Mouse (Mus musculus): Measurements from ENCODE around the gene Capn7. TPM values are rescaled to one million over a fixed set of nuclear protein-coding genes. Genes with fewer than 3 reads are reported as not detected.

Capn7 gene
- polyA plus RNA-seq, 1 experiment from 2014 or later: 50.4 TPM

DNA sequence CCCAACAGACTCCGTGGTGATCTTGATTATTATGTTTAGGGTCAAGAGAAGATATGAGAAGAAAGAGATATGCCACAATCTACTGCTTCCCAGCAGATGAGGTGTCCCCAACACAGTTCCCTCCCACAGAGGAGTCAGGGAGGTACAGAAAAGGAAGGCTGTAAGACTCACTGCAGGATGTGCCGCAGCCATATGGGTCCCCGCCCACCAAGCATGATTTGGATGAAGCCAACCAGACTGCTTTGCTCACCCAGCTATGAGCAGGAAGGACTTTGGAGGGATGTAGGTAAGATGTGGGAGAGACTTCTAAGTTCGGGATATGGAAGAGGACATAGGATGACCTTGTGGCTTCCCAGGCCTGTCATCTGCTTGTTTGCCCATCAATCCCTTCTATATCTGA is 74.3 kb downstream of the Capn7 start:
- DNase-seq (ENCODE audit: low read depth, low spot score) (no peak), ATAC-seq (no peak)
- ChIA-PET POLR2A (no interaction called here), CTCF (no interaction called here)
- H3K27me3 ChIP-seq: no peaks in the 10 kb centered on the region
- no peak for TF ChIP-seq CTCF (IDR thresholded peaks at IDR 0.05)
- in situ Hi-C loops (cut with MboI; ENCODE audit: low pct_unique_long_range_greater_than_20kb): no loop called here

DNA sequence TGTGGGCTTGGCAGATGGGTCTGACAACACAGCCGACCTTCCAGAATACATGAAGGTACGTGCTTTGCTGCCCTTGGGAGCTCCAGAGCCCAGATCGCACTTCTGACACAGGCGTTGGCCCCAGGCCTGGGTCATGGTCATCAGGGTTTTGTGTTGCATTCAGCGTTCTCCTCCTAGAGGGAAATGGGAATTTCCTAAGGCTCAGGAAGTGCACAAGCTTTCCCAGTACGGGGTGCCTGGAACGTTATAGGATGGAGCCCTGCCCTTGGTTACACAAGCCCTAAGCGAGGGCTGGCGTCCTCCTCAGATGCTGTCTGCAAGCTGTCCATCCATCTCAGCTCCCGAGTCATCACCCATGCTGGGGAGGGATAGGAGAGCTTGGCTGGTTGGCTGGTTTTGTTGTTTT is 76.2 kb downstream of the Capn7 start:
- in situ Hi-C loops (cut with MboI; ENCODE audit: low pct_unique_long_range_greater_than_20kb): no loop called here

DNA sequence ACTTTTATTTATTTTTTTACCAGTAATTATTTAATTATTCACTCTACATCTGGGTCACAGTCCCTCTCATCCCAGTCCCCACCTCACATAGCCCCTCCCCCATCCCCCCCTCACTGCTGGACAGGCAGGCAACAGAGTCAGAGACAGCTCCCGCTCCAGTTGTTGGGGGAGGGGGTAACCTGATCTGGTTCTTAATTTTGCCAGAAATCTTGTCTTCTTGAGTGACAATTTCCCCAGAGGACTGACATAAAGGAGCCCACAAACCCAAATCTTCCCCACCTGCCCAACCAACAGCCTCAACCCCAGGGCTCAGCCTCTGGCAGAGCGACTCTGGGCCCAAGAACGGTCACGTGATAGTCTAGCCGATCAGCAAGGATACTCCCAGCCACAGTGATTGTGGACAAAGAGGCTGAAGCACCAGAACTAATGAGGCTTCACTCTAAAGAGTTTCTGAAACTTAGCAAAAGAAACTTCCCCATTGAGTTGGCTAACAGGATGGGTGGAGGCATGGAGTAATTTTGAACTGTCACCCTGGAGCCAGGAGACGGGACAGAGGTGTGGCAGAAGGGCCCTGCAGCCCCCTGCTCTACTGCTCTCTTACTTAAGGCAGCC is 77.1 kb downstream of the Capn7 start:
- DNase-seq (ENCODE audit: low read depth, low spot score) (no peak), ATAC-seq (no peak)
- TF ChIP-seq CTCF (IDR thresholded peaks at IDR 0.05): no peak
- ChIA-PET POLR2A (no interaction called here), CTCF (interaction anchor here (1.1 kb wide), 1 partner anchor 10 kb away, joined by 3 read pairs; no protein-coding TSS in a partner anchor)
- H3K27me3 ChIP-seq: no peaks in the 10 kb centered on the region
- in situ Hi-C loops (cut with MboI; ENCODE audit: low pct_unique_long_range_greater_than_20kb): no loop called here

More for the DNA sequence above, 76.2 kb downstream of the Capn7 start:
- no peak for TF ChIP-seq CTCF (IDR thresholded peaks at IDR 0.05)
- H3K27me3 ChIP-seq: no peaks in the 10 kb centered on the region
- ChIA-PET CTCF (interaction anchor here (1.1 kb wide), 1 partner anchor 9 kb away, joined by 3 read pairs; no protein-coding TSS in a partner anchor), POLR2A (no interaction called here)
- ATAC-seq: no peak
- DNase-seq (ENCODE audit: low read depth, low spot score): no peak

DNA sequence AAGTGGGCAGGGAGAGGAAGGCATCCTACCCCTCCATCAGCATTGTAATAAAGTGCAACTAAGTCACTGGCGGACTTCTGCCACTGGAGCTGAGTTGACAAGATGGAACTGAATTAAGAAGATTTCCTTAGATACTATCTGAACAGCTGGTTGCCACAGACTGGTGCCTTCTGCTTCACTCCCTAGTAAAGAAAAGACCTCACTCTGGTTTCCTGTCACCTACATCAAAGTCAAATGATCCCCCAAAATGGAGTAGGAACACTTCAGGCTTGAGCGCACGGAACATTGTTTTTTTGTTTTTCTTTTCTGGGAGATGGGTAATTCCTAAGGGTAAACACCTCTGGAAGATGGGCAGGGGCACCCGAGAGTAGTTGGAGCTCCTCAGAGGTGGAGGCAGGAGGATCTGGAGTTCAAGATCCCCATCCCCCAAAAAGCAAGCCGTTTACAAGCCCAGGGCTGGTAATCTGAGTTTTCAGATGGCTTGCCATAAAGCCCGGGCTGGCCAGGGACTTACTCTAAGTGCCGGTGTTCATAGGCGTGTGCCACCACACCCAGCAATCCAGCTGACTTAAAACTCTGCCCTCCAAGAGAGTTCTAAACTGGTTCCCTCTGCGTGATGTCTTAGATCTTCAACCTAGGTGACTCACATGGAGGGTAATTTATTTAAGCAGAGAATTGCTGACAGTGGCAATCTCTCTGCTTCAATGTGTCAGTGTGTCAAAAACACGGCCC is 78.0 kb downstream of the Capn7 start:
- in situ Hi-C loops (cut with MboI; ENCODE audit: low pct_unique_long_range_greater_than_20kb): no loop called here
- DNase-seq (ENCODE audit: low read depth, low spot score) (no peak), ATAC-seq (no peak)
- POLR2A ChIA-PET: no interaction called here
- CTCF ChIA-PET: no interaction called here
- TF ChIP-seq CTCF (IDR thresholded peaks at IDR 0.05): no peak
- H3K27me3 ChIP-seq: no peaks in the 10 kb centered on the region

DNA sequence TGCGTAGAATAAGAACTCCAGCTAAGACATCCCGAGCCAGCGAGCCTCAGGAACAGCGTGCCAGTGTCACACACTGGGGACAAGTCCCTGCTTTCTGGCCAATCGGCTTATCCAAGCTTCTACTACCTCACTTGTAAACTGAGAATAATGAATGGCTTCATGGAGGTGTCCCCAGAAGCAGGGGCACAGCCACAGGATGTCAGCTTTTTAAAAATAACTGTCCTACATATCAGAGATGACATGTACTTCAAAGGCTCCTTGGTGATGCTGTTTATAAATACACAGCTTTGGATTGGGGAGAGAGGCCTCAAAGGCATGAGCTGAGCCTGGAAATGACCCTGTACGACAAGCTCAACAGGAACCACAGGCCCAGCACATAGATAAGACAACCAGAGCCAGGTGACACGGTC is 78.5 kb downstream of the Capn7 start:
- in situ Hi-C loops (cut with MboI; ENCODE audit: low pct_unique_long_range_greater_than_20kb): no loop called here
- no peaks in the 10 kb centered on the region for H3K27me3 ChIP-seq
- DNase-seq (ENCODE audit: low read depth, low spot score) (no peak), ATAC-seq (no peak)
- no peak for TF ChIP-seq CTCF (IDR thresholded peaks at IDR 0.05)
- ChIA-PET CTCF (no interaction called here), POLR2A (no interaction called here)

DNA sequence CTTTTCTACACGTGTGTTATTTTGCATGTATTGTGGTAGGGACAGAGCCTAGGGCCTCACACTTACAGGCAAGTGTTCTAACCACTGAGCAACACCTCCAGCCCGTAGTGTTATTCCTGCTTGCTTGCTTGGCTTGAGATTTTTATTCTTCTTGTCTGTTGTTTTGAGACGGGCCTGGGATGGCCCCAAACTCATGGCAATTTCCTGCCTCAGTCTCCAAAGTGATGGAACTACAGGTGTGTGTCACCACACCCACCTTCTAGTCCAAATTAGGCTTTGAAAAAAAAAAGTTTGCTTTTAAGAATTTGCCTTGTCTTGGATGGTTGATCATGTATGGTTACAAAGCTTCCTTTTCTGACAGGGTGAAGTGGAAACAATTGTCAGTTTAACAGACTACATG is 80.0 kb downstream of the Capn7 start:
- ATAC-seq (no peak), DNase-seq (ENCODE audit: low read depth, low spot score) (no peak)
- POLR2A ChIA-PET: no interaction called here
- TF ChIP-seq CTCF (IDR thresholded peaks at IDR 0.05): no peak
- CTCF ChIA-PET: interaction anchor here (1.1 kb wide), 1 partner anchor 31 kb away, joined by 3 read pairs; no protein-coding TSS in a partner anchor
- no peaks in the 10 kb centered on the region for H3K27me3 ChIP-seq
- in situ Hi-C loops (cut with MboI; ENCODE audit: low pct_unique_long_range_greater_than_20kb): no loop called here

DNA sequence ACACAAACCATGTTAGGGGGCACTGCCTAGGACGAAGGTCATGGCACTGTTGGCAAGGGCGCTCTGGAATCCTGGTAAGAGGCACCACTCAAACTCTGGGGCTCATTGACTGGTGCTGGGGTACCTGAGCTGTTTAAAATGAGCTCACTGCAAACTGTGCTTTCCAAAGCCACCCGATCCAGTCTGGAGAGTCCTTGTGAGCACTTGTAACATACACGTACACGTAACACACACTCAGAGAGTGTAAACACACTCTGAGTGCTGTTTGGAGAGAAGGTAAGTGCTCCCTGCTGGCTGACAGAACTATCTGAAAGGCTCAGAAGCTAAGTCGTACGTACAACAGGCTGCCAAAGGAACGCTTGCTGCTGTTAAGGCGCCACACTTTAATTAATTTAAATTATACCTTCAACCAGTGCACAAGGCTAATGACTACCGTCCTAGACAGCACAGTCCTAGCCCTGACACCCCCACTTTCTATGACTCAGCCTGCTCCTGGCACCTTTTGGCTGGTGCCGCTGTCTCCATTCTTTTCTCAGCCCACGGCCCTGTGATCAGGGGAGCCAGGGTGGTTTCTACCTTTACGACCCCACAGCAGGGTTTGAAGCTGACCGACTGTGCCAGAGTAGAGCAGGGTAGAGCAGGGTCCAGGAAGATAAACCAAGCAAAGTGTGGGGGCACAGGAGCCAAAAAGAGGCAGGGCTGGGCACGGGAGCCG is 80.6 kb downstream of the Capn7 start:
- in situ Hi-C loops (cut with MboI; ENCODE audit: low pct_unique_long_range_greater_than_20kb): no loop called here
- POLR2A ChIA-PET: no interaction called here
- no peak for ATAC-seq
- no peaks in the 10 kb centered on the region for H3K27me3 ChIP-seq
- CTCF ChIA-PET: interaction anchor here (1.1 kb wide), 1 partner anchor 31 kb away, joined by 3 read pairs; no protein-coding TSS in a partner anchor
- DNase-seq (ENCODE audit: low read depth, low spot score): no peak
- no peak for TF ChIP-seq CTCF (IDR thresholded peaks at IDR 0.05)

DNA sequence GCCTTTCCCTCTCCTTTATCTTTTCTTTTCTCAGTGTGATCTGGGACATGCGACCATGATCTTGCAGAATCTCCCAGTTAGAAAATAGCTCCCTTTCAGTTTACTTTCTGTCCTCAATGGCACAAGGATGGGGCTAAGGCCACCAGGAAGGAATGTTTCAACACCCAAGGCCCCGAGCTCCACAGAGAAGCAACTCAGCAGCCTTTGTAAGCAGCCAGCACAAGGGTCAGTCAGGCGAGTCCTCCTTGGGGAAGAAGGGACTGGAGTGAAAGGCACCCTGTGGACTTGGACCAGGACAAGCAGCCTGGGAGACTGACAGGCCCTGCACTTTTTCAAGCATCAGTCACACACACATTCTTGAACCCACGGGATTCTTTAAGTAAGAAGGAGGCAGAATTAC is 82.8 kb downstream of the Capn7 start:
- DNase-seq (ENCODE audit: low read depth, low spot score) (no peak), ATAC-seq (no peak)
- no peak for TF ChIP-seq CTCF (IDR thresholded peaks at IDR 0.05)
- ChIA-PET POLR2A (no interaction called here), CTCF (interaction anchor here (1.2 to 1.3 kb wide), 2 partner anchors 13 to 33 kb away, joined by 4 to 5 read pairs; no protein-coding TSS in a partner anchor)
- in situ Hi-C loops (cut with MboI; ENCODE audit: low pct_unique_long_range_greater_than_20kb): no loop called here
- no peaks in the 10 kb centered on the region for H3K27me3 ChIP-seq

DNA sequence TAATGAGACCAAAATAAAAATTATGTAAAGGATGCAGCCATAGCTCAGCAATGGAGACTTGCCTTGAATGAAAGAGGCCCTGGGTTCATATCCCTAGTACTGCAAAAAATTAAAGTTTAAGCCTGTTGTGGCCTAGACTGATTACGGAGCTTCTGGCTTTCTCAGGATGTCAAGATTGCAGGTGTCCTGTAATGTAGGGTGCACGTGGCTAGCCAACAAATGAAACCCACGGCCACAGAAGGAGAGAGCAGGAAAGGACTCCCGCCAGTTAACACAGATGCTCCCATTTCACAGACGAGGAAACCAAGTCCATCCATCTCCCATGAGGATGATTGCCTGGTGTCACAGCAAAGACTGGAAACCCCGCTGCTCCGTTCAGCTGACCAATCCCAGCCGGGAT is 83.7 kb downstream of the Capn7 start:
- TF ChIP-seq CTCF (IDR thresholded peaks at IDR 0.05): no peak
- in situ Hi-C loops (cut with MboI; ENCODE audit: low pct_unique_long_range_greater_than_20kb): no loop called here
- H3K27me3 ChIP-seq: no peaks in the 10 kb centered on the region
- ChIA-PET POLR2A (no interaction called here), CTCF (interaction anchor here (1.2 kb wide), 1 partner anchor 34 kb away, joined by 4 read pairs; no protein-coding TSS in a partner anchor)
- no peak for ATAC-seq
- no peak for DNase-seq (ENCODE audit: low read depth, low spot score)

DNA sequence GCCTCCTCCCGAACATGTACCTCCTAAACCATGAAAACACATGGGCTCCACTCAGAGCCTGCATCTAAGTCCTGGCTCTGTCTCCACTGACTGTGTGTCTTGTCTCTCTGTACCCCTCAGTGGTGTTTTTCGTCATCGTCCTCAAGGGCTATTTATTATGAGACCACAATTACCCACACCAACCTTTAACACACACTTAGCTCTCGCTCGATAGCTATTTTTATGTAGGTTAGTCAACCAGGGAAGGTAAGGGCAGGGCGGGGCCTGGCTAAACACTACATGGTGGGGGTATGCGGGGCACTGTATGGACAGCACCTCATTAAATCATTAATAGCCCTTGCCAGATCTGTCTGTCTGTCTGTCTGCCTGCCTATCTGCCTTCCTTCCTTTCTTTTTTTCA is 84.1 kb downstream of the Capn7 start:
- ChIA-PET CTCF (no interaction called here), POLR2A (no interaction called here)
- no peak for DNase-seq (ENCODE audit: low read depth, low spot score)
- in situ Hi-C loops (cut with MboI; ENCODE audit: low pct_unique_long_range_greater_than_20kb): no loop called here
- no peak for ATAC-seq
- no peaks in the 10 kb centered on the region for H3K27me3 ChIP-seq
- no peak for TF ChIP-seq CTCF (IDR thresholded peaks at IDR 0.05)

DNA sequence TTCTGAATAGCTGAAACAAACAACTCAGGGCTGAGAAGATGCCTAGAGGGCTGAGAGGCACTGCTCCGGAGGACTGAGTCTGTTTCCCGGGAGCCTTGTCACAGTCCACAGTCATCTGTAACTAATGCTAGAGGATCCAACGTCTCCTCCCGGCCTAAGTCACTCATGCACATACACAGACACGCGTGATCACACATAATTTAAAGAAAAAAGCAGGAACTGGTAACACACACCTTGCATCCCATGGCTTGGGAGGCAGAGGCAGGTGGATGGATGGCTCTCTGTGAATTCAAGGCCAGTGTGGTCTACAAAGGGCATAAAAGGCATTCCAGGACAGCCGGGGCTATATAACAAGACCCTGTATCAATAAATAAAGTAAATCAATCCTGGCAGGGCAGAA is 84.5 kb downstream of the Capn7 start:
- no peak for DNase-seq (ENCODE audit: low read depth, low spot score)
- CTCF ChIA-PET: no interaction called here
- TF ChIP-seq CTCF (IDR thresholded peaks at IDR 0.05): no peak
- in situ Hi-C loops (cut with MboI; ENCODE audit: low pct_unique_long_range_greater_than_20kb): no loop called here
- POLR2A ChIA-PET: no interaction called here
- no peaks in the 10 kb centered on the region for H3K27me3 ChIP-seq
- no peak for ATAC-seq

Other genes with a start within 250 kb of the Capn7 start
- 75.7 TPM for gene Smim4, start 207.7 kb upstream of the Capn7 start, polyA plus RNA-seq (2021)
- gene Nt5dc2, start 205.6 kb upstream of the Capn7 start, polyA plus RNA-seq (2021): 268 TPM
- gene Stab1, start 168.0 kb upstream of the Capn7 start, polyA plus RNA-seq (2021): 0.74 TPM
- 8.1 TPM for gene Tnnc1, start 128.3 kb upstream of the Capn7 start, polyA plus RNA-seq (2021)
- 564 TPM for gene Nisch, start 119.7 kb upstream of the Capn7 start, polyA plus RNA-seq (2021)
- 3.0 TPM for gene Sema3g, start 118.8 kb upstream of the Capn7 start, polyA plus RNA-seq (2021)
- gene Phf7, start 85.3 kb upstream of the Capn7 start, polyA plus RNA-seq (2021): 10.7 TPM
- 66.1 TPM for gene Bap1, start 85.2 kb upstream of the Capn7 start, polyA plus RNA-seq (2021)
- 0.10 TPM for gene Dnah1, start 12.7 kb upstream of the Capn7 start, polyA plus RNA-seq (2021)
- 11.3 TPM for gene Sh3bp5, start 99.4 kb downstream of the Capn7 start, polyA plus RNA-seq (2021)
- 45.2 TPM for gene Eaf1, start 157.8 kb downstream of the Capn7 start, polyA plus RNA-seq (2021)
- gene Mettl6, start 158.4 kb downstream of the Capn7 start, polyA plus RNA-seq (2021): 28.8 TPM

Measured in Patski (cell line).